Mouse (Mus musculus) kidney, adult 2 months (tissue): Measurements from ENCODE around the gene Arhgef17. TPM values are rescaled to one million over a fixed set of nuclear protein-coding genes. Genes with fewer than 3 reads are reported as not detected.

Experiments used
- DNase-seq: peaks from one replicate; pipeline ENCODE4 v3.0.0; 2021
- H3K27ac ChIP-seq: fragments of 200-500 bp; 2 replicates; pipeline ENCODE4 v1.5.1; 2012; ENCODE audit warnings: low read depth, low read length, control low read depth, inconsistent platforms; ENCODE audit not compliant: insufficient read depth
- H3K27me3 ChIP-seq: fragments of 200-500 bp; replicated peaks from 2 replicates; pipeline ENCODE4 v1.6.1; 2012; ENCODE audit warnings: mild to moderate bottlenecking, moderate library complexity, low read length, inconsistent platforms; ENCODE audit not compliant: control insufficient read depth, insufficient read depth
- H3K36me3 ChIP-seq: fragments of 200-500 bp; 2 replicates; pipeline ENCODE4 v1.6.1; 2012; ENCODE audit warnings: mild to moderate bottlenecking, moderate library complexity, low read length, inconsistent platforms; ENCODE audit not compliant: control insufficient read depth, insufficient read depth
- H3K4me1 ChIP-seq: fragments of 200-500 bp; 2 replicates; pipeline ENCODE4 v1.6.1; 2011; ENCODE audit warnings: low read length; ENCODE audit not compliant: control insufficient read depth, insufficient read depth
- H3K4me3 ChIP-seq: fragments of 200-500 bp; 2 replicates; pipeline ENCODE4 v1.5.1; 2011; ENCODE audit warnings: mild to moderate bottlenecking, low read depth, low read length, control low read depth; ENCODE audit not compliant: insufficient read depth
- CTCF ChIP-seq: fragments of 200-500 bp; conservative IDR thresholded peaks from 2 replicates; pipeline ENCODE4 v1.5.1; 2011; ENCODE audit warnings: low read depth, mild to moderate bottlenecking, control low read depth, low read length, moderate library complexity, mixed read lengths; ENCODE audit not compliant: insufficient read depth, insufficient read length
- POLR2A ChIP-seq: fragments of 200-500 bp; IDR thresholded peaks from one replicate; pipeline ENCODE4 v1.6.1; 2011; ENCODE audit warnings: low read depth, low read length, control low read depth
- WGBS: fragments of 180-500 bp; shearing (Covaris S2); methylation state at CpG from one replicate; pipeline ENCODE4 v1.1.7; 2018; 5-methylcytosine and 5-hydroxymethylcytosine counted together
- polyA plus RNA-seq: library from polyadenylated mRNA; depleted of rRNA; stranded (reverse); fragments of >200 nt; gene quantifications from 2 replicates; pipeline ENCODE4 v1.2.3, GENCODE M21; 2012

The Arhgef17 gene
- polyA plus RNA-seq, 1 experiment: 25.4 TPM

GRCm38 (mm10) chr7:100906029-100906789 lies 25.7 kb downstream of the Arhgef17 start:
- TF ChIP-seq POLR2A (no peak), CTCF (no peak)
- Histone ChIP-seq H3K36me3 (no peaks in the 10 kb centered on the region), H3K4me1 (peaks cover 16% of the 10 kb centered on the region; the same call in 1 of the 2 replicates), H3K27ac (no peak overlapping the region), H3K27me3 (no peaks in the 10 kb centered on the region), H3K4me3 (no peak overlapping the region)
- no peak for DNase-seq
- WGBS: 75% methylated on average over 10 of the region's 10 CpGs

GRCm38 (mm10) chr7:100905037-100905436 lies 26.9 kb downstream of the Arhgef17 start:
- Histone ChIP-seq H3K4me1 (peaks cover 11% of the 10 kb centered on the region; the same call in 1 of the 2 replicates), H3K27ac (no peak overlapping the region), H3K4me3 (no peak overlapping the region), H3K27me3 (no peaks in the 10 kb centered on the region), H3K36me3 (no peaks in the 10 kb centered on the region)
- TF ChIP-seq POLR2A (no peak), CTCF (no peak)
- DNase-seq: no peak
- WGBS: 80% methylated on average over 7 of the region's 7 CpGs

GRCm38 (mm10) chr7:100904612-100905011 lies 27.3 kb downstream of the Arhgef17 start:
- no peak for DNase-seq
- Histone ChIP-seq H3K36me3 (no peaks in the 10 kb centered on the region), H3K4me3 (no peak overlapping the region), H3K27ac (no peak overlapping the region), H3K27me3 (no peaks in the 10 kb centered on the region), H3K4me1 (peaks cover 8% of the 10 kb centered on the region; the same call in 1 of the 2 replicates)
- WGBS: 78% methylated on average over 5 of the region's 5 CpGs
- TF ChIP-seq POLR2A (no peak), CTCF (no peak)

DNA sequence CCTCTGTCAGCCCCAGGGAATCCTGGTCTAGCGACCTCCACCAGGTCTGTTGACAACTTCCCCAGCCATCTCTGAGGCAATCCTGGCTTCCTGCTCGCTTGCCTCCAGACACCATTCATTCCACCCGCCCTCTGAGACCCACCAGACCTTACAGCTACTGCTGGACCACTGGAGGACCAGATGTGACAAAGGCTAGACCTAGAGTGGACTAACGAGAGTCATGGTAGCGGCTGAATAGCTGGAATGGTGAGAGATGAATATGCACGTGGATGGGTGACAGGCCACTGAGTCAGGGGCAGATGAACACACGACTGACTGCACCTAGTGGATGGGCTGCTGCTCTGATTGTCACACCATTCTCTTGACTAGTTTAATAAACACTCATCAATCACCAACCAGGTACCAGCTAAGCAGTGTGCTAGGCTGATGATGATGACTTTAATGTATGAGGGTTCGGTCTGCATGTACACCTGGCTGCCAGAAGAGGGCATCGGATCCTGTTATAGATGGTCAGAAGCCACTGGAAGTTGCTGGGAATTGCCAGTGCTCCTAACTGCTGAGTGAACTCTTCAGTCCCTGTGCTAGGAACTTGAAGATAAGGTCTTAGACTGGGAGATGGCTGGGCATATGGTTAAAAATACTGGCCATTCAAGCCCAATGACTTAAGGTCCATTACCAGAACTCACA lies 29.3 kb downstream of the Arhgef17 start:
- WGBS: 76% methylated on average over 9 of the region's 9 CpGs
- DNase-seq: no peak
- Histone ChIP-seq H3K36me3 (no peaks in the 10 kb centered on the region), H3K27ac (no peak overlapping the region), H3K4me1 (no peaks in the 10 kb centered on the region), H3K4me3 (no peak overlapping the region), H3K27me3 (no peaks in the 10 kb centered on the region)
- TF ChIP-seq POLR2A (no peak), CTCF (peak; percentile 69)

- DNase-seq: no peak
- H3K4me1 ChIP-seq: no peaks in the 10 kb centered on the region; the same call in 1 of the 2 replicates
- no peaks in the 10 kb centered on the region for H3K27me3 ChIP-seq
- 64% methylated on average over 5 of the region's 5 CpGs for WGBS
- H3K27ac ChIP-seq: no peak overlapping the region
- no peak overlapping the region for H3K4me3 ChIP-seq
- TF ChIP-seq CTCF: no peak
- TF ChIP-seq POLR2A: no peak
- H3K36me3 ChIP-seq: no peaks in the 10 kb centered on the region
Observed at GRCm38 (mm10) chr7:100897828-100898227, 34.1 kb downstream of the Arhgef17 start.

- WGBS: 15% methylated on average over 12 of the region's 12 CpGs
- H3K27ac ChIP-seq: no peak overlapping the region
- peak overlapping the region; percentile 48 for H3K4me3 ChIP-seq
- no peaks in the 10 kb centered on the region; the same call in 1 of the 2 replicates for H3K4me1 ChIP-seq
- DNase-seq: no peak
- no peaks in the 10 kb centered on the region for H3K27me3 ChIP-seq
- H3K36me3 ChIP-seq: no peaks in the 10 kb centered on the region
- TF ChIP-seq POLR2A (no peak), CTCF (no peak)
Observed at GRCm38 (mm10) chr7:100894833-100895226, 37.1 kb downstream of the Arhgef17 start.
